8 mouse cellular contexts compared by ENCODE assay signal in genomic region chr19:34684857-34685256, GRCm38 (mm10). TPM values are rescaled to one million over a fixed set of nuclear protein-coding genes. Genes with fewer than 3 reads are reported as not detected.
DNase-seq lines count a peak whose midpoint lies in the region; ATAC-seq and TF ChIP-seq lines count a peak whose summit lies in the region.

No protein-coding gene starts in this region.

- no peak overlapping the region for H3K9ac ChIP-seq in neural tube, embryonic 14.5 days (replicated peaks; ENCODE audit: low read depth, low read length)
- H3K9ac ChIP-seq in neural tube, embryonic 15.5 days (replicated peaks), result no peak overlapping the region
- H3K9ac ChIP-seq in liver, postnatal 0 days (replicated peaks), result no peak overlapping the region

- no peaks in the 10 kb centered on the region for H3K36me3 ChIP-seq in neural tube, embryonic 14.5 days (ENCODE audit: control insufficient read depth, insufficient read depth, low read length)
- H3K36me3 ChIP-seq in neural tube, embryonic 15.5 days, result no peaks in the 10 kb centered on the region
- no peaks in the 10 kb centered on the region for H3K36me3 ChIP-seq in liver, postnatal 0 days (replicated peaks; ENCODE audit: insufficient read depth, low read length)

- H3K4me3 ChIP-seq in neural tube, embryonic 14.5 days (ENCODE audit: low read depth, low read length), result no peak overlapping the region
- H3K4me3 ChIP-seq in neural tube, embryonic 15.5 days (replicated peaks), result no peak overlapping the region
- no peak overlapping the region for H3K4me3 ChIP-seq in cortical plate, adult 2 months (ENCODE audit: insufficient read depth, low read length)
- no peak overlapping the region for H3K4me3 ChIP-seq in liver, postnatal 0 days (ENCODE audit: low read depth, low read length)

- H3K4me2 ChIP-seq in neural tube, embryonic 14.5 days (ENCODE audit: low read depth, low read length), result no peak overlapping the region
- H3K4me2 ChIP-seq in neural tube, embryonic 15.5 days, result no peak overlapping the region
- H3K4me2 ChIP-seq in liver, postnatal 0 days (ENCODE audit: low read depth, low read length), result no peak overlapping the region

- WGBS in neural tube, embryonic 14.5 days, result 65% methylated on average over 1 of the region's 1 CpGs
- WGBS in neural tube, embryonic 15.5 days, result 69% methylated on average over 1 of the region's 1 CpGs
- WGBS in liver, postnatal 0 days (ENCODE audit: insufficient replicate concordance), result 60% methylated on average over 1 of the region's 1 CpGs

- no peak for TF ChIP-seq POLR2A in cortical plate, adult 2 months (IDR thresholded peaks at IDR 0.05; ENCODE audit: extremely low read depth, insufficient read depth, low read length)

- no peak overlapping the region for H3K27ac ChIP-seq in neural tube, embryonic 14.5 days (ENCODE audit: low read depth, low read length)
- H3K27ac ChIP-seq in neural tube, embryonic 15.5 days (replicated peaks), result no peak overlapping the region
- no peak overlapping the region for H3K27ac ChIP-seq in cortical plate, adult 2 months (ENCODE audit: insufficient read depth, low read length)
- no peak overlapping the region for H3K27ac ChIP-seq in liver, postnatal 0 days (ENCODE audit: low read depth)

- DNase-seq in CD4-positive, CD25-positive, alpha-beta regulatory T cell, adult 2 months (ENCODE audit: low read depth, low spot score), result peak; percentile 53
- DNase-seq in kidney, adult 18-20 months, result peak; percentile 69
- DNase-seq in liver, postnatal 0 days, result peak; percentile 65
- peak; percentile 53 for DNase-seq in right cerebral cortex, postnatal 4 days

- H3K4me1 ChIP-seq in neural tube, embryonic 14.5 days (ENCODE audit: control insufficient read depth, insufficient read depth, low read length), result no peaks in the 10 kb centered on the region
- no peaks in the 10 kb centered on the region for H3K4me1 ChIP-seq in neural tube, embryonic 15.5 days
- no peaks in the 10 kb centered on the region for H3K4me1 ChIP-seq in cortical plate, adult 2 months (ENCODE audit: control insufficient read depth, insufficient read depth, low read length)
- H3K4me1 ChIP-seq in liver, postnatal 0 days (ENCODE audit: insufficient read depth), result no peaks in the 10 kb centered on the region

- TF ChIP-seq EP300 in liver, postnatal 0 days (IDR thresholded peaks at IDR 0.05; ENCODE audit: low read depth), result no peak

- no peak for ATAC-seq in CD4-positive, CD25-positive, alpha-beta regulatory T cell, adult 4 months
- peak; percentile 65; the same call in 1 of the 2 replicates for ATAC-seq in neural tube, embryonic 14.5 days (ENCODE audit: low read depth)
- no peak for ATAC-seq in neural tube, embryonic 15.5 days (ENCODE audit: low FRiP score)
- ATAC-seq in liver, postnatal 0 days, result no peak

- H3K9me3 ChIP-seq in neural tube, embryonic 14.5 days (ENCODE audit: control insufficient read depth, low read length), result no peaks in the 10 kb centered on the region
- H3K9me3 ChIP-seq in neural tube, embryonic 15.5 days (replicated peaks), result no peaks in the 10 kb centered on the region
- H3K9me3 ChIP-seq in liver, postnatal 0 days (ENCODE audit: low read length), result no peaks in the 10 kb centered on the region

- H3K27me3 ChIP-seq in neural tube, embryonic 14.5 days (ENCODE audit: control insufficient read depth, insufficient read depth, low read length), result no peaks in the 10 kb centered on the region
- H3K27me3 ChIP-seq in neural tube, embryonic 15.5 days (replicated peaks), result no peaks in the 10 kb centered on the region
- H3K27me3 ChIP-seq in liver, postnatal 0 days (ENCODE audit: insufficient read depth, low read length), result no peaks in the 10 kb centered on the region

- peak; percentile 69 for TF ChIP-seq CTCF in cortical plate, adult 2 months (IDR thresholded peaks at IDR 0.05; ENCODE audit: extremely low read depth, insufficient read depth, low read length)
- TF ChIP-seq CTCF in liver, postnatal 0 days (IDR thresholded peaks at IDR 0.05; ENCODE audit: low read depth), result peak; percentile 75

RNA-seq across cellular contexts. Expression of gene Ifit1, which starts 44.2 kb away (rescaled TPM):
- 10 to 100 TPM; 60.3 to 70.1 TPM for polyA plus RNA-seq in CD4-positive, CD25-positive, alpha-beta regulatory T cell, adult 4 months (2017; shearing (Covaris generic))
- polyA plus RNA-seq in neural tube, embryonic 14.5 days (2014; fragmentation: Nextera tagmentation; extraction: Ambion mirVana), result 0.21 TPM in 1 of 2 replicates, not detected in the other
- polyA plus RNA-seq in neural tube, embryonic 15.5 days (2015; fragmentation: Nextera tagmentation; extraction: Ambion mirVana), result 0.63 and 2.0 TPM in 2 replicates
- 3.3 and 5.3 TPM in 2 replicates for polyA plus RNA-seq in cortical plate, adult 2 months (2012; rRNA removed)
- polyA plus RNA-seq in liver, postnatal 0 days (2015; fragmentation: Nextera tagmentation; extraction: Ambion mirVana), result 6.6 and 8.4 TPM in 2 replicates

RNA-seq across cellular contexts. Expression of gene Ifit1bl2, which starts 44.3 kb away (rescaled TPM):
- 1 to 10 TPM; 1.8 to 2.1 TPM for polyA plus RNA-seq in CD4-positive, CD25-positive, alpha-beta regulatory T cell, adult 4 months (2017; shearing (Covaris generic))
- polyA plus RNA-seq in neural tube, embryonic 14.5 days (2014; fragmentation: Nextera tagmentation; extraction: Ambion mirVana), result 0.23 and 0.35 TPM in 2 replicates
- 0.38 and 0.41 TPM in 2 replicates for polyA plus RNA-seq in neural tube, embryonic 15.5 days (2015; fragmentation: Nextera tagmentation; extraction: Ambion mirVana)
- polyA plus RNA-seq in cortical plate, adult 2 months (2012; rRNA removed), result 0.54 and 0.62 TPM in 2 replicates
- 0.12 and 0.15 TPM in 2 replicates for polyA plus RNA-seq in liver, postnatal 0 days (2015; fragmentation: Nextera tagmentation; extraction: Ambion mirVana)
